Mouse (Mus musculus) adrenal gland, adult 2 months (tissue): ENCODE data around the gene Large1. TPM values are rescaled to one million over a fixed set of nuclear protein-coding genes. Genes with fewer than 3 reads are reported as not detected.
A peak's percentile ranks its signal among the peaks of the same experiment; 100 is the strongest.
"Not testable (repeated sequence)": the region's sequence is repeated elsewhere in the genome, so short reads cannot be mapped to it uniquely, and the experiment has no call there.

Experiments
- DNase-seq: peaks from one replicate; pipeline ENCODE4 v3.0.0; 2021
- long read RNA-seq: library from polyadenylated mRNA; stranded (forward); transcript quantifications from one replicate; pipeline ENCODE4 v2.0.0, GENCODE M21; 2021
- polyA plus RNA-seq: library from polyadenylated mRNA; depleted of rRNA; stranded (reverse); fragments of >200 nt; gene quantifications from 2 replicates; pipeline ENCODE4 v1.2.3, GENCODE M21; 2012; rRNA removed
- total RNA-seq, 2 experiments: library from RNA; stranded (reverse); gene quantifications; 2 replicates each; pipeline ENCODE4 v1.2.3; 2021

Large1 gene
- total RNA-seq (10 to 100 TPM; 22.2 to 26.7 TPM), polyA plus RNA-seq (7.8 and 8.8 TPM in 2 replicates)
- long read RNA-seq, full-length matches to known transcripts, result 6 of 7 reads
- long read RNA-seq, partial matches to known transcripts, result 1 of 7 reads
- long read RNA-seq, other reads (novel, unspliced or antisense), result 0 of 7 reads

DNA sequence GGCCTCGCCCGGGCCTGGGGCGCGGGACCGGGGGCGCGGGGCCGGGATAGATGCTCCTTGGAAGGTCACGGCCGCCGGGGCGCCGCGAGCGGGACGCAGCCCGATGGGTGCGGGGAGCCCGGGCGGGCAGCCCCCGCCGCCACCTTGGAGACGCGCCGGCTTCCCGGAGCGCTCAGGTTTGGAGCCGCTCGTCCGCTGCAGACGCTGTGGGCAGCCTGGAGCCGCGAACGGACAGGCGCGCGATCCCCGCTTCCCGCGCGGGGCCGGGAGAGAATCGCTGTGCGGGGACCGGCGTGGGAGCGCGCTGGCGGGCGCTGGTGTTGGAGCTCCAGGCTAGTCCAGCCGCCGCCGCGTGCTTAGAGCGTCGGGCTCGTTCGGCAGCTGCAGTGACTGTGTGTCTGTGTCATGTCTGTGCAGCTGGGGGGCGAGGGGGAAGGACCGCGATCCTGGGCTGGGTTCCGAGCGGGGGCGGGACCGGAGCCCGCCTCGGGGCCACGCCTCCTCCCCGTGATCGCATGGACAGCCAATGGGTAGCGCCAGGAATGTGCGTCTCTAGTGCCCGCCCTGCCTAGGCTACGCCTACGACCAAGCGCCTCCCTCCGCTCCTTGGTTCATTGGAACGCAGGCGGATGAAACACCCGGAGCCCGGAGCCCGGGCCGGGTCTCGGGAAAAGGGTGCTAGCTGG lies at the start of gene Large1:
Gene Large1, minus strand, starts transcription at position 433 of the 686 bp plus-strand sequence.
- peak; percentile 99 for DNase-seq

DNA sequence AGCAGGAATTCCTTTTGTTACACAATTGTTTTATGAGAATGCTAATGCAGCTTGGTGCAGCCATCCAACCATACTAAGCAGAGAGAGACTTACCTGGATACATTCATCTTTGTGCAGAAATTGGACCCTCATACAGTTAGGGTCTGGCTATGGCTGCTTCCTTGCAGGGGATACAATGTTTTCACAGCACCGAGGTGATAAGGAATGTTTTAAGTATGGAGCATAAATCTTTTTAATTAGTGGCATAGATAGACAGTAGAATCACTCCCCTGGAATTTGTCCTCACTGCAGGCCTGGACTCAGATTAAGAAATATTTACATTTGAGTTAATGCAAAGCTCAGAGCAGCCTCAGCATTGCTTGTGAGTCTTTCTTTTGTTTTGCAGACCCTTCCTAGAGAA lies 47.0 kb upstream of the Large1 start:
- no peak for DNase-seq

DNA sequence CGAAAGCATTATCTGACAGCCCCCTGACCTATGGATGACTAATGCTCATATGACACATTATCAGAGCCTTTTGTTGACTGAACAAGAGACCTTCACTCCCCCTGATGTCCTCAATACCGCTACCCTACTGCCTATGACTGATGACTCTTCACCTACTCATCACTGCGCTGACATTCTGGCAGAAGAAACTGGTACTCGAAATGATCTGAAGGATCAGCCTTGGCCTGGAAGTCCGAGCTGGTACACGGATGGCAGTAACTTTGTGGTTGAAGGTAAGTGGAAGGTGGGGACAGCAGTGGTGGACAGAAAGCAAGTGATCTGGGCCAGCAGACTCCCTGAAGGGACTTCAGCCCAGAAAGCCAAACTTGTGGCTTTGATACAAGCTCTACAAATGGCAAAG lies 19.7 kb upstream of the Large1 start:
- peak; percentile 54 for DNase-seq

DNA sequence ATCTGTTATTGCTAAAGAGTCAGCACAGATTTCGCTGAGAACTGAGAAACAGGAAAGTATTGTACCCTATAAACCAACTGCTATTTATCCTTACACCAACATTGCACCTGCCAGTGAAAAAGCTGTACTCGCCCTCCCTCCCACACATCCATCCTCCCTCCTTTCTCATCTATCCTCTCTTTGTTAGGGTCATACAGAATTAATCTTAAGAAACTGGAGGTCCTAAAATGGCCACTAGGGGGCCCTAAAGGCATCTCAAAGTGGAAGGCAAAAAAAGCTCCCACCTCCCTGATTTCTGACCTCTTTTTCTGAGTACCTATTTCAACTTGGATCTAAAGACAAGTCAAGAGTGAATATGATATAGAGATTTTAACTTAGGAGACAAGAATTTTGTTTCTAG lies 2.6 kb upstream of the Large1 start:
- peak; percentile 48 for DNase-seq

DNA sequence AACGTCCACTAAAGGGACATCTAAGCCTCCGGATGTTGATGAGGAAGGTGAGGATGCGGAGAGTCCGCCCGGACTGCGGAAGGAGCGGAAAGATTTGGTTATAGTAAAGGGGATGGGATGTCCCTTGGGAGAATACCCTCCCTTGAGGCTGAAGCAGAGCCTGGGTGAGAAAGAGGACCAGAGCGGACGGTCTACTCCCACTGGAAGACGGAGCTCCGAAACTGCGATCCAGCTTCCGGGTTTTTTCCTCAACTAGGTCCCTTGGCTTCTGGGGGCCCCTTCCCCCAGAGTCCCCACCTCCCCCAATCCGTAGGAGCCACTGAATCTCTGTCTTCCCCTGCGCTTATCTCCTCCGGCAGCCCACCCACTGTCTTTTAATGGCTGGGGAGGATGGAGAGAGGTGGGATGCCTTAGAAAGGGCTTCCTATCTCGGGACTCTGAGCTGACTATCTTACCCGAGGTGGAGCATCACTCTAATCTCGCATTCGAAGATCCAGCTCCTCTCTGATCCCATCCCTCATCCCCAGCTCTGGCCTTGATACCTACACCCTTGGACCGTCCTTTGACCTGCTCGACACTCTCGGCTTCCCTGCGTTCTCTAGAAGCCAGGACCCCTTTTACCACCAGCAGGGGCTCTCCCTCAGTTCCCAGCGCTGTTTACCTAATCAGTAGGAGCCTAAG lies 1.0 kb upstream of the Large1 start:
- DNase-seq, result peak; percentile 66

DNA sequence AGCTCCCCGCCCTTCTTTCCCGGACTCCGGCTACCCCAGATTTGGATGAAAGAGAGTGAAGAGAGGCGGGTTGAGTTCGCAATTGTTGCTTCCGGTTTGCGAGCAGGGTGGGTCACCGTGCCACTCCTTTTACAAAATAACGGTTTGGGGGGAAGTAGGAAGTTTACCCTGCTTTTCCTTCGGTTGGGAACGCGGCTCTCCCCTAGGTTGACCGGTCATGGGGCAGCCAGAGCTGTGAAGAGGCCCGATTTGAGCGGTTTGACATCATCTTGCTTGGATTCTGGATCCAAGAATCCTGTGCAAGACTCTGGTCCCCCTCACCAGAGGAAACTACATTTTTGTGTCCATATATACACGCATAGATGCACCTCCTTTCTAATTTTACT lies 447 bp upstream of the Large1 start:
- DNase-seq, result no peak

DNA sequence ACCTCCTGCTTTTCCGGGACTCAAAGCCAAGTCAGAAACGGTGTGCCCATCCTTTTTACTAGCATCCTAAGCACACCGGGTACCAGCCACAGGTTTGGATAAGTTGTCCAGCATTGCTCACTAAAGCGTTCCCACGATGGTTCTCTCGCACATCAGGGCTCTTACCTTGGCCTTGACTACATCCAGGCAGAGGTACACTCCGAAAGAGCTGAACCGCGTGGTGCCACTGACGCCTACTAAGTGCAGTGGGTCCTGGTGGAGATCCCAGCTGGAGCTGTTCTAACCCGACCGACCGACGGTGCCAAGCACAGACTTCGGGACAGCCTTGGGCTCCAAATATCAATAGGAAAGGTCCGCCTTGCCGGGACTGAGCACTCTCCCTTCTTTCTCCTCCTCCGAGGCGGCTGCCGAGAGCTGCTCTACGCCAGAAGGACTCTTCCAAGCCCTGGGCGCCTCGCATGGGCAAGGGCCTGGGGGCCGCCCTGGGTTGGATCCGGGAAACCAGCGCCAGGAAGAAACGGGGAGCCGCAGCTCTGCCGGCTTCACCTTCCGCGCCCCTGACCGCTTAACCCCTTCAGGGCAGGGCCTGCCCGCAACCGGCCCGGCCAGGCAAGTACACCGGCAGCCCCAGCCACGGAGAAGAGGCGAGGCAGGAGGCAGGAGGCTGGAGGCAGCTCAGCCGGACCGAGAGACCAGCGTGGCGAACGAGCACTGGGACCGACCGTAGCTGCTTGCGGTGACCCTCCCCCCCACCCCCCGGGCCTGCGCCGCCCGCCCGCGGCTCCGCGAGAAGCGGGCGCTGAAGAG lies 836 bp downstream of the Large1 start:
- DNase-seq, result peak; percentile 74

DNA sequence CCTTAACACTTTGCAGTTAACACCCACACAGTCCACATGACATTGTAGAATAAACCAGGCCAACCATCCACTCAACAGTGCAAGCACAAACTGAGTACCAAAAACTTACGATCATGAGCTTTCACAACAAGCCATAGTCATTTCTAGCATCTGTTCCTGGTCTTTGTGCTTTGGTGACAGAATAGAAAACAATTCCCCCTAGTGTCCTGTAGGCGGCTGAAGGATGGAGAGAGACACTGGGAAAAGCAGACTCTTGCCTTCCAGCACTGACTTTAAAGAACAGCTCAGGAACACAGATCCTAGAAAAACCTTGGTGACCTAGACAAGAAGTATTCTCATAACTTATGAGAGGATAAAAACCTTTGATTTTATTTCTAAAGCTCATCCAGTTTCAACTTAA lies 3.0 kb downstream of the Large1 start:
- DNase-seq, result no peak

DNA sequence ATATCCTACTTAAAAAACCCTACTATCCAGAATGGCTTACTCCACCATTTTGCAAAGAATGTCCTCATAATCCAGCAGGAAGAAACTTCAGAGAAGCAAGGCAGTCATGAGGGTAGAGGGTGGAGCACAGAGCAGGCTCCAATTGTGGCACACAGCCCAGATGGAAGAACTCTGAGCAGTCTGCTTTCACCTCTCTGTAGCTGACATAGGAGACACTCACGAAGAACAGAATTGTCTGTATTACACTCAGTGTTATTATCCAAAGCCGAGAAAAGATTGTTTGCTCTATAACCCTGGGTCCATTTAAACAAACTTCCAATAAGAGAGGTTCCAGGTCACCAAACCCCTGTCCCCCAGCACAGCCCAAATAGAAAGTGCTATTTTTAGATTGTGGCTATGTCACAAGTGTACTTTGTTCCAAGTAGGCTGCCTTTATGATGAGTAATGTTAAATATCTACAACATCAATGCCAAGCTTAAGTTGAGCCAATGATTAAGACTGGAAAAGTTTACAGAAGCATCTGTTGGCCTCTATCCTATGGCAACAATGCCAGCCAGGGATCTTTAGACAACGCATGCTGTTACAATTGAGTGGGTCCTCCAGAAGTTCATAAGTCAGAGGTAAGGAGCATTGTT lies 10.5 kb downstream of the Large1 start:
- DNase-seq, result peak; percentile 35

DNA sequence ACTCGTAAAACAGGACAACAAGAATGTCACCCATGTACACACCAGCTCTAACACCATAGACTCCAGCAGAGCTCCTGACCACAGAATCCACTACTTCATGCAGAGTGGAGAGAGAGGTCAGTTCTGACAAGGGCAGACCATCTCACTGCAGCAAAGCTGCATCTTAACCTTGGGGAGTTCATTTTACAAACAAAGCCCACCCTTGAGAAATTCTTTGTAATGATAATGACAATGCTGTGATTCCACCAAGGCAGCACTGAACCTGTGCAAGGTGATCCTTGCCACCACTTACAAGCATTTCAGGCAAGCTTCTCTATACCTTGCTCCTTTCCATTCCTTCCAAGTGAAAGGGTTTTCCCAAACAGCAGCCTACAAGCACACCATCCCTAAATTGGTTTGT lies 16.5 kb downstream of the Large1 start:
- no peak for DNase-seq

DNA sequence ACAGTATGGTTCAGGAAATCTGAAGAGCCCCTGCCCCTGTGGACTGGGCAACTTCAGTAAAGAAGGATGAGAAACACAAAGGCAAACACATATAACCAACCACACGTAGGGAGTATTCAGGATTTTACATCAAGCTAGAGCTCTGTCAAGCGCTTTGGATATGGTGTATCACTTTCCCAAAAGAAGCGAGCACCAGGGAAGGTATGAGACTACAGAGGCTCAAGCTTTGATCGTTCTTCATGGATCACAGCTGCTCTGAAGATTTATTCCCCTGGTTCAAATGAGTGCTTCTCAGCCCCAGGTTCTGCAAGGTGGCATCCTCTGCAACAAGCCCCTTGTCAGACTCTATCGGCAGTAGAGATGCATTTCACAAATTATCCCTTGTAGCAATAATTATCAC lies 24.2 kb downstream of the Large1 start:
- no peak for DNase-seq

DNA sequence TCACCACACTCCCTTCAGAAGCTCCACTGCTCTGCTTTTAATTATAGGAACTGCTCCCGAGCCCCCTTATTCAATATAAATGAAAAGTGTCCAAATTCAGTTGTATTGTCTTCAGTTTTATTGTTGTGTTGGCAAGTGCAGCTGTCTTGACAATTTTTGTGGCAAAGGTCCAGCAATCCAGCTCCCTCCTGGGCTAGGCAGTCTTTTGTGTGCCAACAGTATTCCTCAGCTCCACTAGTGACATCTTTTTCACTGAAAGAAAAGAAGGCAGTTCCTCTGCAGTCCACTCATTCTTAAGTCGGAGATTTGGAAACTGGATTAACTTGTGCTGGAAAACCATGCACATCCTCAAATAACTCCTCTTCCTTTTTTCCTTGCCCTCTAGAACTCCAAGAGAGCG lies 25.3 kb downstream of the Large1 start:
- no peak for DNase-seq

DNA sequence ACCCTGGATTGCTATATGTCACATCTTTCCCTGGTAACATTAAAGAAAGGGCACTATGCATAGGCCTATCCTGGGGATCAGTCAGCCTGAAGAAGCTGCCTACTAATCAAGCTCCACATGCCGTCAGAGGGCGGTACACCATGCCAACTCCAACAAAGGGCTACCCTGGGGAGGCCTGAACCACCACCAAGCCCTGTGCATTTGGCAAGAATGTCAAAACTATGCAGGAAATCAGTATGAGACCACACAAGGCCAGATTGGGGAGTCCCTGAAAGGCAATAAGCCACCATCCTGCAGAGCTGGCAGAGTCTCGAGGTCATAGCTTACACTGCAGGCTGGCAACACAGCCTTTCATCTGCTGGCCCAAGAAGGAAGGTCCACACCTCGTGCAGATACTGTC lies 28.7 kb downstream of the Large1 start:
- DNase-seq, result peak; percentile 81

DNA sequence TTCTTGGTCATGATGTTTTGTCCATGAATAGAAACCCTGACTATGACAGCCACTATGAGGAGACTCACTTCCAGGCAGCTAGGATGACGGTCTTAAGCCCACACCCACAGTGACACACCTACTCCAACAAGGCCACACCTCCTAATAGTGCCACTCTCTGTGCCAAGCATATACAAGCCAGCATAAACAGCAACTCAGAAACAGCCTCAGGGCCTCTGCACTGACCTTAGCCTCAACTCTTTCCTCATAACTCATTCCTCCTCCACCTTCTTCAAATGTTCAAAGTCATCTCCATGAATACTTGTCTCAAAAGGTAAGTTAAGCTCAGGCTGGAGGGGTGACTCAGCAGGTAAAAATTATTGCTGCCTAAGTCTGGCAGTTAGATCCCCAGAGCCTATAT lies 29.7 kb downstream of the Large1 start:
- DNase-seq, result no peak

DNA sequence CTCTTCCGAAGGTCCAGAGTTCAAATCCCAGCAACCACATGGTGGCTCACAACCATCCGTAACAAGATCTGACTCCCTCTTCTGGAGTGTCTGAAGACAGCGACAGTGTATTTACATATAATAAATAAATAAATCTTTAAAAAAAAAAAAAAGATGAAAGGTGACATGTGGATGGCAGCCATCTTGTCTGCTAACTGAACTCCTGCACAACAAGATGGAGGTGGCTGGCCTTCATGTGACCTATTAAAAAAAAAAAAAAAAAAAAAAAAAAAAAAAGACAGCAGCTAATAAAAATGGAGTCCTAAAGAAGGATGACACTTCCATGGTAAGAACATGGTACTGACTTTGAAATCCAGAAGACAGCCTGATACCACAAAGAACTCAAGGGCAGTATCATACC lies 33.8 kb downstream of the Large1 start:
- not testable (repeated sequence) for DNase-seq

DNA sequence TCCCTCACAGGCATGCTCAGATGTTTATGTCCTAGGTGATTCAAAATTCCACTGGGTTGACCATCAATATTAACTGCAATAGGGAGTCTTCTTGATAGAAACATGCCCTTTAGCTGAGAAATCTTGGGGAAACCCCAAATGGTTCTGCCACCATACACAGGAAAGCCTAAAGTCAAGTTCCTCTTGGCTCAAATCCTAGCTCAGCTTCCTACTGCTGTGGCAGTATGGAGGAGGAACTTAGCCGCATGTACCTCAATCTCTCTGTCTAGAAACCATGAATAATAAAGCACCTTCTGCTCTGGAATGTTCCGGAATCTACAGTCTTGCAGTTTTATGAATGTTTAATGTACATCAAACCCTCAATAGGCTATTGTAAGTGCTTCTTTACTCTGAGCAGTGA lies 39.4 kb downstream of the Large1 start:
- DNase-seq, result no peak

DNA sequence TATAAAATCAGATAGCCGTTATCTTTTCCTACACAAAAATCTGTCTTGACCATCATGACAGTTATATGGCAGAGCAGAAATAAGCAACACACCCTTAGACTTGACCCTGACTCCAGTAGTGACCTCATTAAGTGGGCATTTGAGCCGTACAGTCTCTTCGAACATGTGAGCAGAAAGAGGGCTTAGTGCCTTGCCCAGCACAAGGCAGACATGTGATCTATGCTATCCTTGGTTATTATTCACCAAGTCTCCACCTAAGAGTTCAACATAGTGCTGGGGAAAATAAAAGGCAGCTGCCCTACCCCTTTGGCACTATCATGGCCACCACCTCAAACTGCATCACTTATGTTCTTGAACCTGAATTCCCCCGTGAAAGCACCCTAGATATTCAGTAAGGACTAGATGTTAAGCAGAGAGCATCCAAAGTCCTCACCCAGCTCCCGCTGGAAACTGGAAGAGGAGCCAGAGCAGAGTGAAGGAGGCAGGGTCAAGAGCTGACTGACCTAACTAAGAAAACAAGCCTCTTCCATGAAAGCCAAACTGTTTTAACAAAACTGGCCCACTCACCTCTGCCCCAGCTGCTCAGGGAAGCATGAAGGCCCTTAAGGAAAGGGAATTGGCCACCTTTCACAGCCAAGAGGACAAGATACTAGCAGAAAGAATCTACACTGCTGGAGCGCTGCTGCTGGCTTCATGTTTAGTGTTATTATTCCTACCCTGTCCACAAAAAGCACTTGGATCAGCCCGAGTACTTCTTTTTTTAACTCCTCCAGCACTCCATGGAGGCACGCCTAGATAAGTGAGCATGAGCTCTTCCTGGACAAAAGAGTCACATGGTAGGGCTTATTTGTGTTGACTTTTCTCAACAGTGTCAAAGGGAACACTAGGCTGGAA lies 40.4 kb downstream of the Large1 start:
- DNase-seq, result no peak

DNA sequence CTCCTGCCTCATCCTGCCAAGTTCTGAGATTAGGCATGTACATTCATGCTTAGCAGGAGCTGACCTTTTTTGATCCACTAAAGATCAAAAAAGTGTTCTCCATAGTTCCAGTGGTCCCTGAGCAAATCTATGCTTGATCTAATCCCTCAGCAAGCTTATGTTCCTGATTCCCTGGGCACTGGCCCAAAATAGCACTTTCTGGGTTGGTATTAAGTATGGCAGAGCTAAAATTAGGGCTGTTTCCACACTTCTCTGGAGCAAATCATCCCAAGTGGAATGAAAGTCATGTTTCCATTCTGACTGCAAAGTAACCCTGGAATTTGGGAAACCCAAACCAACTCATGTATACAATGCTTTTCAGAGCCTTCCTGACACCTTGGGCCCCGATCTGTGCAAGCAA lies 42.9 kb downstream of the Large1 start:
- no peak for DNase-seq

DNA sequence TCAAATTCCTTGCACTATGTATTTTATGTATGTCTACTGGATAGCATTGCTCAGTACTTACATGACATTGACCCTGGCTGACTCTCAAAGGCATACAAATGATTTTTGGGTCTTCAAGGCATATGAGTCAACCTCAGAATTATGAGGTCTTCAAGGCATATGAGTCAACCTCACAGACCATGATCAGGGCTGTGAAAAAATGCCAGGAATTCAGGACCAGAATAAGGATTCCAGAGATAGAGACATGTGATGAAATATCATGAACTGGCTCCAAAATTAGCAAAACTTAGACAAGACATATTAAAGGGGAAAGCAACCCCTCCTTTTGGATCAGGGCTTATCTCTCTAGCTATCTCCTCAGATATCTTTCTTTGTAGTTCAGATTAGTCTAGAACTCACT lies 43.3 kb downstream of the Large1 start:
- DNase-seq, result peak; percentile 45

DNA sequence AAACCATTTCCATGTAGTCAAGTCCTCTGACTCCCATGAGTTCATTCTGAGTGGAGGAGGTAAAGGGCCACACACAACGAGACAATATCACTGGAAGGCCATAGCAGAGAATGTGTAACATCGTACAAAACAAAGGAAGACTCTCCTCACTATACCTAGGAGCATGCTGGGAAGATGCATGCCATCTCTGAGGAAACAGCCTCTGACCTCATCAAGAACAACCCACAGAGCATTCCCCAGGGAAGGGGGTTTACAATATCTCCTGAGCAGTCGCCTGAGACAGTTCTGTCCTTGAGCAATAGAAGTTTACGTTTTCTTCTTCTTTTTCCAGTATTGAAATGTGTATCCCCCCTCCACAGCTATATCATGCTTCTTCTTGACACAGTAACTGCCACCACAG lies 49.4 kb downstream of the Large1 start:
- no peak for DNase-seq

DNA sequence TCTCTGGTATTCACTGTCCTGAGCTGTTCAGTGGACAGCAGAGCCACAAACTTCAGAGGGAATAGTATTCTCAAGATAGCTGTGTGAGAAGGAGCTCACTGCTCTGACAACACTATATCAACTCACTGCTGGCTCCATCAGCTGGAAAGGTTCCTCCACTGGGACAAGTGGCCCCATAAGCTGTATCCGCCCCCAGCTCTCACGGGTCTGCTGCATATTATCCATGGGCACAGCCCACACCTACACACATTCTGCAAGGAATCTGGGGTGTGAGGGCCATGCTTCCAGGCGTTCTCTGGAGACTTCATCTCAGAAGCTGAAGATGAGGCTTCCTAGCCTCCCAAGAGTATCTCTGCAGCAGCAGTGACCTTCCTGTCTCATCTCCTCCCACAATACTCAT lies 50.4 kb downstream of the Large1 start:
- DNase-seq, result no peak
